Mouse (Mus musculus) urinary bladder, postnatal 4 days (tissue): Measurements from ENCODE around the gene Cdkl4.
A peak's percentile ranks its signal among the peaks of the same experiment; 100 is the strongest.
"Not testable (repeated sequence)": the region's sequence is repeated elsewhere in the genome, so short reads cannot be mapped to it uniquely, and the experiment has no call there.

Experiments used
- DNase-seq, 2 experiments: peaks; one replicate each; pipeline ENCODE4 v3.0.0; 2021 to 2022; ENCODE audit warnings: low spot score in 2 of 2

The Cdkl4 gene

GRCm38 (mm10) chr17:80577639-80578038 lies at the start of gene Cdkl4:
Gene Cdkl4, minus strand, starts transcription at chr17:80577813.
- DNase-seq, result no peak

- DNase-seq, result no peak
Measured at GRCm38 (mm10) chr17:80624979-80625378, 47.4 kb upstream of the Cdkl4 start.

- DNase-seq, result no peak
Measured at GRCm38 (mm10) chr17:80621691-80622090, 44.1 kb upstream of the Cdkl4 start.

- peak in 1 of 2 experiments; percentile 44 for DNase-seq
Measured at GRCm38 (mm10) chr17:80620786-80621423, 43.3 kb upstream of the Cdkl4 start.

- DNase-seq, result no peak
Measured at GRCm38 (mm10) chr17:80619556-80619955, 41.9 kb upstream of the Cdkl4 start.

GRCm38 (mm10) chr17:80618890-80619289 lies 41.3 kb upstream of the Cdkl4 start:
- DNase-seq, result no peak

- DNase-seq, result no peak
Measured at GRCm38 (mm10) chr17:80603806-80604205, 26.2 kb upstream of the Cdkl4 start.

- DNase-seq, result no peak
Measured at GRCm38 (mm10) chr17:80603079-80603625, 25.5 kb upstream of the Cdkl4 start.

GRCm38 (mm10) chr17:80601371-80601770 lies 23.8 kb upstream of the Cdkl4 start:
- no peak for DNase-seq

GRCm38 (mm10) chr17:80583051-80583450 lies 5.4 kb upstream of the Cdkl4 start:
- DNase-seq, result no peak

GRCm38 (mm10) chr17:80579901-80580300 lies 2.3 kb upstream of the Cdkl4 start:
- no peak for DNase-seq

GRCm38 (mm10) chr17:80579089-80579488 lies 1.5 kb upstream of the Cdkl4 start:
- no peak for DNase-seq

- no peak for DNase-seq
Measured at GRCm38 (mm10) chr17:80578041-80578440, 428 bp upstream of the Cdkl4 start.

GRCm38 (mm10) chr17:80577214-80577613 lies 399 bp downstream of the Cdkl4 start:
- DNase-seq, result no peak

- DNase-seq, result no peak
Measured at GRCm38 (mm10) chr17:80575008-80575407, 2.6 kb downstream of the Cdkl4 start.

GRCm38 (mm10) chr17:80574471-80574965 lies 3.1 kb downstream of the Cdkl4 start:
- no peak for DNase-seq

- no peak for DNase-seq
Measured at GRCm38 (mm10) chr17:80572187-80572935, 5.3 kb downstream of the Cdkl4 start.

GRCm38 (mm10) chr17:80571460-80571859 lies 6.2 kb downstream of the Cdkl4 start:
- no peak for DNase-seq

GRCm38 (mm10) chr17:80569718-80570117 lies 7.9 kb downstream of the Cdkl4 start:
- not testable (repeated sequence) for DNase-seq

GRCm38 (mm10) chr17:80568842-80569601 lies 8.6 kb downstream of the Cdkl4 start:
- DNase-seq, result no peak

- no peak for DNase-seq
Measured at GRCm38 (mm10) chr17:80568441-80568840, 9.2 kb downstream of the Cdkl4 start.

GRCm38 (mm10) chr17:80564611-80564924 lies 13.0 kb downstream of the Cdkl4 start:
- DNase-seq, result no peak
